Mouse (Mus musculus) adrenal gland, adult 10 weeks (tissue): ENCODE measurements around the gene Cyp1a1. TPM values are rescaled to one million over a fixed set of nuclear protein-coding genes. Genes with fewer than 3 reads are reported as not detected.

Experiments
- polyA plus RNA-seq: library from polyadenylated mRNA; stranded (reverse); fragments of 350-450 nt; fragmentation: Illumina TruSeq; extraction: RNeasy Lipid Tissue Mini Kit (QIAGEN cat#74804); gene quantifications from one replicate; pipeline ENCODE4 v1.2.3, GENCODE M21; 2014; ENCODE audit warnings: low read depth, low replicate concordance

Gene Cyp1a1
- 0.29 TPM for polyA plus RNA-seq

DNA sequence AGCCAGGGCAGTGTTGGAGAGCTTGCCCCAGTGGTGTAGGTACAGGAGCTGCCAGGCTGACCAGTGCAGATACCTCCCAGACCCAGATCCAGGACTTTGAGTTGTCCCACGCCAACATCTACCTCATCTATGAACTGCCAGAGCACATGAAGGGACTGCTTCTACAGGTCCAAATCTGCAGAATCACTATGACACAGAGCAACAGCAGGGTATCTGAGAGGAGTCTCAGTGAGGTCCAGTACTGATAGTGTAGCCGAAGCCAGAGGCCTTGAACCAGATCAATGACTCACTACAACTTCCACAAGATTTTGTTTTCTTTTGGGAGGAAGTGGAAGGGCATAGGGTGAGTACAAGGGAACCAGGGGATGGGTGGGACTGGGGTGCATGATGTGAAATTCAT lies at the start of gene Cyp1a1:
TSS of gene Cyp1a1 (plus strand) at position 178 of the 400 bp plus-strand sequence.

DNA sequence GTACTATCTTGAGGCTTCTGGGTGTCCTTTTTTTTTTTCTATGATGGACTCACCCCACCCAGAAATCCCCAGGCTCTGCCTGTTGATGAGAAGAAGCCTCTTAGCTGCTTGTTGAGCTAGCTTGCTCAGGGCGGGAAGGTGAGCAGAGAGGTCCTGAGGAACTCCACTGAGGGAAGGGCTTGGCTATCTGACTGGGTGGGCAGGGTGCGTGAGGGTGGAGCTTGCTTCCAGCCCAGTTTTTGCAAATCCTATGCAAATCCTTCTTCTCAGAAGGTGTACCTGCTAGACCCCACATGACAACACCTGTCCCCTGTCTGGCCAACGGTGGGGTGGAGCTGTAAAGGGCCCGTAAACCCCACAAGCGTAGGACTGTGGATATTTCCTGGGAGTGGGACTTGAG lies 34.4 kb upstream of the Cyp1a1 start, which contains the start of gene Csk:
TSS of gene Csk (minus strand) at position 349 of the 400 bp plus-strand sequence.

GRCm38 (mm10) chr9:57683520-57683919 lies 4.2 kb upstream of the Cyp1a1 start, which contains the start of gene Cyp1a2:
Cyp1a2 (minus strand) TSS chr9:57683703.

GRCm38 (mm10) chr9:57708068-57708719 lies 20.5 kb downstream of the Cyp1a1 start, which contains the start of gene Edc3:
Edc3 (plus strand) TSS chr9:57708540.

Other genes with a start within 250 kb of the Cyp1a1 start
- 4.4 TPM for gene Ppcdc, start 247.8 kb upstream of the Cyp1a1 start, polyA plus RNA-seq
- gene Scamp5, start 219.9 kb upstream of the Cyp1a1 start, polyA plus RNA-seq, result 4.0 TPM
- gene Rpp25, start 183.9 kb upstream of the Cyp1a1 start, polyA plus RNA-seq, result not detected
- gene Cox5a, start 166.7 kb upstream of the Cyp1a1 start, polyA plus RNA-seq, result 453 TPM
- gene Fam219b, start 150.4 kb upstream of the Cyp1a1 start, polyA plus RNA-seq, result 10.2 TPM
- 12.5 TPM for gene Mpi, start 135.2 kb upstream of the Cyp1a1 start, polyA plus RNA-seq
- gene Scamp2, start 127.0 kb upstream of the Cyp1a1 start, polyA plus RNA-seq, result 15.0 TPM
- gene Ulk3, start 98.5 kb upstream of the Cyp1a1 start, polyA plus RNA-seq, result 6.0 TPM
- not detected for gene Cplx3, start 81.6 kb upstream of the Cyp1a1 start, polyA plus RNA-seq
- not detected for gene Lman1l, start 67.2 kb upstream of the Cyp1a1 start, polyA plus RNA-seq
- gene Csk, start 34.3 kb upstream of the Cyp1a1 start, polyA plus RNA-seq, result 6.5 TPM
- not detected for gene Cyp1a2, start 4.2 kb upstream of the Cyp1a1 start, polyA plus RNA-seq
- gene Edc3, start 20.6 kb downstream of the Cyp1a1 start, polyA plus RNA-seq, result 3.7 TPM
- 49.8 TPM for gene Clk3, start 77.9 kb downstream of the Cyp1a1 start, polyA plus RNA-seq
- gene Arid3b, start 148.9 kb downstream of the Cyp1a1 start, polyA plus RNA-seq, result 0.58 TPM
- 72.4 TPM for gene Ubl7, start 223.1 kb downstream of the Cyp1a1 start, polyA plus RNA-seq